In the genomic region with DNA sequence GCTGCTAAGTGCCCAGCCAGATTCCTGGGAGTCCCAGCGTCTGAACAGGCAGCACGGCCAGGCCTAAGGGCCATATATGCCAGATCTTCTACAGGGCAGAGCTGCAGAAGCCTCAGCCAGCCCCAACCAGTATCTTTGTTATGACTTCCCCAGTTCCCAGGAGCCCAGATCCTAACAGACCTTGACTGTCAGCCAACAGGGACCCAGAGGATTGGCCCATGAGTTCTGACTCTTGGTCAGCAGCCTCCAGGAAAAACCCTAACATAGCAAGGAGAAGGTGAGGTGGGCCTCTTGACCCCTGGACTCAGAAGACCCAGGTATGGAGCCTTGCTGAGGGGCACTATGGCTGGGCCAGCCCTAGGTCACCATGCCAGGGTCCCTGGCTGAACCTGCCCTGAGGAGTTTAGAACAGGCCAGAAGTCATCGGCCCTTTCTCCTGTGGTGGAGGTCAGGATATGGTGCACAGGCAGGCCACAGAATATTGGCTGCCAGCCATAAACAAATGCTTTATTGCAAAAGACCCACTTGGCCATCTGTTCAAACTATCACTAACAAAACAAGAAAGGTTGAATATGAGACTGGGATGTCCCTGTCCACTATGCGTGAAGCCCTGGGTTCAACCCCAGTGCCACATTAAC, we compare ENCODE assay signal across 13 mouse cellular contexts.
DNase-seq lines count a peak whose midpoint lies in the region; ATAC-seq and TF ChIP-seq lines count a peak whose summit lies in the region.
"Had no signal": no experiment of that assay in that cellular context is flagged by ENCODE, and none has a peak within 500 bp of the region (broad histone marks: within the 10 kb centered on the region; RNA-seq: fewer than 3 reads in every experiment).

No protein-coding gene starts in this region.

- WGBS in forebrain, embryonic 10.5 days: 94% methylated on average over 4 of the region's 4 CpGs
- 94% methylated on average over 4 of the region's 4 CpGs for WGBS in forebrain, embryonic 12.5 days
- 49% methylated on average over 4 of the region's 4 CpGs for WGBS in lung, embryonic 14.5 days
- 89% methylated on average over 4 of the region's 4 CpGs for whole genome bisulfite sequencing in embryonic facial prominence, embryonic 10.5 days

- no peaks in the 10 kb centered on the region for H3K9me3 ChIP-seq in forebrain, embryonic 10.5 days
- H3K9me3 ChIP-seq in forebrain, embryonic 12.5 days: no peaks in the 10 kb centered on the region
- no peaks in the 10 kb centered on the region for H3K9me3 ChIP-seq in lung, embryonic 14.5 days (ENCODE audit: low read depth, low read length)
- no peaks in the 10 kb centered on the region for H3K9me3 ChIP-seq in embryonic facial prominence, embryonic 10.5 days

- H3K4me2 ChIP-seq in forebrain, embryonic 12.5 days: no peak overlapping the region
- no peak overlapping the region for H3K4me2 ChIP-seq in lung, embryonic 14.5 days

- no peaks in the 10 kb centered on the region for H3K27me3 ChIP-seq in forebrain, embryonic 10.5 days (ENCODE audit: poor library complexity, severe bottlenecking)
- no peaks in the 10 kb centered on the region for H3K27me3 ChIP-seq in forebrain, embryonic 12.5 days
- no peaks in the 10 kb centered on the region for H3K27me3 ChIP-seq in lung, embryonic 14.5 days (ENCODE audit: insufficient read depth, low read length)
- no peaks in the 10 kb centered on the region for H3K27me3 ChIP-seq in embryonic facial prominence, embryonic 10.5 days (replicated peaks; ENCODE audit: low read depth, poor library complexity, severe bottlenecking)

- TF ChIP-seq CTCF in lung, embryonic 14.5 days (IDR thresholded peaks at IDR 0.05; ENCODE audit: low read depth): no peak

- no peak for ATAC-seq in forebrain, embryonic 12.5 days (ENCODE audit: low FRiP score)
- no peak for ATAC-seq in lung, embryonic 14.5 days (ENCODE audit: insufficient read depth)

- H3K9ac ChIP-seq in forebrain, embryonic 12.5 days: no peak overlapping the region
- H3K9ac ChIP-seq in lung, embryonic 14.5 days: no peak overlapping the region

- 0 out of 2 replicates have a peak overlapping the region, but pooled peaks have one; percentile 40 for H3K27ac ChIP-seq in forebrain, embryonic 10.5 days
- no peak overlapping the region for H3K27ac ChIP-seq in forebrain, embryonic 12.5 days
- peak overlapping the region; percentile 83 for H3K27ac ChIP-seq in lung, embryonic 14.5 days (ENCODE audit: low read depth)
- H3K27ac ChIP-seq in embryonic facial prominence, embryonic 10.5 days (replicated peaks): 0 out of 2 replicates have a peak overlapping the region, but pooled peaks have one; percentile 35

- peaks cover 12% of the 10 kb centered on the region for H3K4me1 ChIP-seq in forebrain, embryonic 10.5 days
- H3K4me1 ChIP-seq in forebrain, embryonic 12.5 days: peaks cover 8% of the 10 kb centered on the region; the same call in 1 of the 2 replicates
- peaks cover 18% of the 10 kb centered on the region for H3K4me1 ChIP-seq in lung, embryonic 14.5 days (ENCODE audit: insufficient read depth)
- H3K4me1 ChIP-seq in embryonic facial prominence, embryonic 10.5 days: peaks cover 35% of the 10 kb centered on the region

- H3K4me3 ChIP-seq in forebrain, embryonic 10.5 days: no peak overlapping the region
- no peak overlapping the region for H3K4me3 ChIP-seq in forebrain, embryonic 12.5 days (replicated peaks)
- H3K4me3 ChIP-seq in lung, embryonic 14.5 days (ENCODE audit: low read depth, low read length): no peak overlapping the region
- no peak overlapping the region for H3K4me3 ChIP-seq in embryonic facial prominence, embryonic 10.5 days

- DNase-seq in forebrain, embryonic 10.5 days (ENCODE audit: extremely low spot score, low spot score): no peak
- peak; percentile 50 for DNase-seq in lung, embryonic 14.5 days
- no peak for DNase-seq in lung, postnatal 14 days
- no peak for DNase-seq in embryonic facial prominence, embryonic 10.5 days (ENCODE audit: low spot score)
- peak; percentile 30 for DNase-seq in lung, postnatal 36 days
- DNase-seq in thymus, postnatal 0 days (ENCODE audit: low spot score): no peak
- no peak for DNase-seq in spleen, adult 12 weeks (ENCODE audit: low spot score)
- DNase-seq: cerebellum, adult 18-20 months; embryo, embryonic 11 days; gastrocnemius, postnatal 10 days; kidney, adult 2 months; thymus, adult 2 months had no signal

- peaks cover 16% of the 10 kb centered on the region for H3K36me3 ChIP-seq in forebrain, embryonic 10.5 days (replicated peaks)
- peaks cover 5% of the 10 kb centered on the region; the same call in 1 of the 2 replicates for H3K36me3 ChIP-seq in forebrain, embryonic 12.5 days (replicated peaks)
- peaks cover 9% of the 10 kb centered on the region; the same call in 1 of the 2 replicates for H3K36me3 ChIP-seq in lung, embryonic 14.5 days (ENCODE audit: insufficient read depth)
- peaks cover 19% of the 10 kb centered on the region for H3K36me3 ChIP-seq in embryonic facial prominence, embryonic 10.5 days (replicated peaks)

Comparison
In these comparisons a context has a peak if more than half of its experiments do, and no peak if none do; other contexts are left out.
1. DNase-seq: peak in lung, embryonic 14.5 days (single experiment) and lung, postnatal 36 days (single experiment); none in forebrain, embryonic 10.5 days (single experiment), lung, postnatal 14 days (single experiment), embryonic facial prominence, embryonic 10.5 days (single experiment), thymus, postnatal 0 days (single experiment) and spleen, adult 12 weeks (single experiment).